Mouse (Mus musculus) fat pad, adult 2 months (tissue): Measurements from ENCODE around the gene Crispld2.
A peak's percentile ranks its signal among the peaks of the same experiment; 100 is the strongest.

Experiments used
- DNase-seq: peaks from one replicate; pipeline ENCODE4 v3.0.0-alpha.2; 2011; ENCODE audit warnings: low read depth, low spot score; ENCODE audit errors: extremely low read depth

Gene Crispld2

DNA sequence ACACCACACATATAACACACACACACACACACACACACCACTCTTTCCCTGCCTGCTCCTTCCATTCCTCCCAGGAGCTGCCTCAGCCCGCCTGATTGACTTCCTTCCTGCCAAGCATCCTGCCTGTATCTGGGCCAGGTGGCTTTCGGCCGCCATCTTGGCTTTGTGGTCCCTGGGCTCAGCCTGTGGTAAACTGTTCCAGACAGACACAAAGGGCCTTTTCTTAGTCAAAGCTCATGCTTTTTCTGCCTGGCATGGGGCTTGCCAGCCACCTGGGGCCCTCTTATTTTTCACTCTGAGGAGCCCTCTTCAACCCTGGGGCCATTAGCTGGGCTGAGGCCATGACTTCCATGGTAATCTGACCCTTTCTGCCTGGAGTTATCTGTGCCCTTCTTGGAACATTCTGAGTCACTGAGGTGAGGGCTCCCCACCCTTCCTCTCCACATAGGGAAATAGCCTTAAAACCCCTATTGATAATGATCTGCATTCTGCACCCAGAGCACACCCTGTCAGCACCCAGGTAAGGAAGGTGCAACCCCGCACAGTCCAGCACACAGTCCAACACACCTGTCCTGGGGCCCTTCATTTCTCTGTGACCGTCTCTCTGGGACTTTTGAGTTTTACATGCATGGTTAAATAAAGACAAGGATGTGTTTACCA is 40.4 kb downstream of the Crispld2 start:
- no peak for DNase-seq

DNA sequence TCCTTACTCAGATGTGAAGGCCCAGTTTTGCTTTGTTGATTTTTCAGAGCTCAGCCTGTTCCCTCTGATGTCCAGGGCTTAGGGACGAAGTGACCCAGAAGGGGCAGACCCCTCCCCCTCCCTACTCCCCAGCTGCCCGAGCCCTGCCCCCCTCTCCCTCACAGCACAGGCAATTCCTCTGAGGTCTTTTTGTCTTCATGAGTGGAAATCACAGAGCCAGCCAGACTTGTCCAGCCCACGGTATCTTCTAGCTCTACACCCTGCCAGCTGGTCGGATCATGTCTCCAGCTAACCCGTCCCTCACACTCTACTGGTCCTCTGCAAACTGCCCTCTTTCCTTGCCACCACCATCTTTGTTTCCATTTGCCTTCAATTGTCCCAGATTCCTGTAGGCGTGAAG is 42.2 kb downstream of the Crispld2 start:
- no peak for DNase-seq

DNA sequence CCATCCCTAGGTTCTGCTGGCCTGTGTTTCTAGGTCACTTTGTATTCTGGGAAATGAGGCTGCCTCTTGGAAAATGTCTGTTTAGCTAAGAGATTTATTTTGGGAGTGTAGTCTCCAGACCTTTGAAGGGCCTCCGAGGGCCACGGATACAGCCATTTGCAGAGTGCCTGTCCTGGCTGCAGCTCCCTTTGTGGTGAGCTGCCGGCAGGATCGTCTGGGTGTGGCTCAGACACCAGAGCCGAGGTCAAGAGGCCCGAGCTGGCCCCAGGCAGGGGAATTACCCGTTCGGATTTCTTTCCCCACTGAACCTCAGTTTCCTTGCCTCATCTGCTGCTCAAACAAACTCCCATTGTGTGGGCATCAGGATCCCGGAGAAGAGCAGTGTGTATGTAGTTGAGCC is 43.9 kb downstream of the Crispld2 start:
- no peak for DNase-seq

DNA sequence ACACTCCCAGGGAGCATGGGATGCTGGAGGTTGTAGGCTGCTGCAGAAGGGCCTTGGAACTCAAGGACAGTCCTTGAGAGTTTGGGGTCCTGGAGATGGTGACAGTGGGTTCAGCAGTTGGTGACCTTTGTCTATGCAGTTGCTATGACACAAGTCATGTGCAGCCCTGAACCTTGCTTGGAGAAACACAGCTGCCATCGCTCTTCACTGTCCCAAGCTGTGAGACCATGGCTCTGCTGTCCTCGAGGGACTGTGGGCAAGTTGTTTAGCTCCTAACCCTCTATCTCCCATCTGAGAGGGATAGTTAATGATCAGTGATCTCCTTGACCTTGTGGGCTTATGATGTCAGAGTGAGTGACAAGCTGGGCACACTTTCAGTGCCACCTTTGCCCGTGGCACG is 44.3 kb downstream of the Crispld2 start:
- no peak for DNase-seq

DNA sequence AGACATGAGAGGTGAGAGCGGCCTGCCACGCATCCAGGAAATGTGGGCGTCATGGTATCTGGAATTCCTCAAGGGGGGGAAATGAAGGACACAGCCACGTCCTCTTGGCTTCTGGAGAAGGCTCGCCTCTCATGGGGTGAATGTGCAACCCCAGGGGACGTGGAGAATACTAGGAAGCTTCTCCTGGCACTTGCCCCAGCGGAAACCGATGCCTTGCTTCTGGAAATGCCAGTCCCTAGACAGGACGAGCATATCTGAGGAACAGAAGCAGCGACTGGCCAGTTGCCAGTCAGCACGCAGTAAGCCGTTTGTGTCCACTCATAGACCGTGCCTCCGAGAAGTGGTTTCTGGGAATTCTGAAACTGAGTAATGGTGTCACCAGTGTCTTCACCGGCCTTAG is 45.0 kb downstream of the Crispld2 start:
- no peak for DNase-seq

DNA sequence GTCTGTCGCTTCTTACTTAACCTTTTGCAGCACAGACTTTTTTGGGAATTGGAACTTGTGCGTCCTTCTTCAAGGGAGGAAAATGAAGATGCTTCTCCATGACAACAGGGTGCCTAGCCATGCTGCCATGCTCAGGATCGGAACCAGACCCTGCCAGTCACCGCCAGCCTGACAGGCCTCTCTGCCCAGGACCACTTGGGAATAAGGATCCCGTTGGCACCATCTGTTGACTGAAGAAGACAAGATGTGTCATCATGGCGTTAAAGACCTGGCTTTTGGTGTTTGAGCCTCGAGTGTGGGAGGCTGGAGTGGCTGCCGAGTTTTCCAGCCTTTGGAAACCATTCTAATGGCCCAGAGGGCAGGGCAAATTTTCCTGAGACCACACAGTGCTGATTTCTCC is 45.4 kb downstream of the Crispld2 start:
- DNase-seq = no peak

DNA sequence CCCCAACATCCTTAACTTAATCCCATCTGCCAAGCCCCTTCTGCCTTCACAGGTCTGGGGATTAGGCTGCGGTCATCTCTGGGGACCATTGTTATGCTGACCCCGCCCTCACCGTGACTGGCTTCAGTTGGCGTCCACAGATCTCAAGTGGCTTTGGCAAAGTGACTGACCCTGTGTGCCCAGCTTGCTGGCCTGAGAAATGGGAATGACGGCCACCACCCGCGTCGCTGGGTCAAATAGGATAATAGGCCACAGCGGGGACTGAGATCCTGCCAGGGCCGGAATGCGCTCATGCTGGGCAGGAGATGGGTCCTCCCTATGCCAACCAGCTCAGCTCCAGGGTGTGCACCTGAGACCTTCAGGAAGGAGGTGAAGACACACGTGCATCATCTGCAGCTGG is 46.5 kb downstream of the Crispld2 start:
- DNase-seq = no peak

DNA sequence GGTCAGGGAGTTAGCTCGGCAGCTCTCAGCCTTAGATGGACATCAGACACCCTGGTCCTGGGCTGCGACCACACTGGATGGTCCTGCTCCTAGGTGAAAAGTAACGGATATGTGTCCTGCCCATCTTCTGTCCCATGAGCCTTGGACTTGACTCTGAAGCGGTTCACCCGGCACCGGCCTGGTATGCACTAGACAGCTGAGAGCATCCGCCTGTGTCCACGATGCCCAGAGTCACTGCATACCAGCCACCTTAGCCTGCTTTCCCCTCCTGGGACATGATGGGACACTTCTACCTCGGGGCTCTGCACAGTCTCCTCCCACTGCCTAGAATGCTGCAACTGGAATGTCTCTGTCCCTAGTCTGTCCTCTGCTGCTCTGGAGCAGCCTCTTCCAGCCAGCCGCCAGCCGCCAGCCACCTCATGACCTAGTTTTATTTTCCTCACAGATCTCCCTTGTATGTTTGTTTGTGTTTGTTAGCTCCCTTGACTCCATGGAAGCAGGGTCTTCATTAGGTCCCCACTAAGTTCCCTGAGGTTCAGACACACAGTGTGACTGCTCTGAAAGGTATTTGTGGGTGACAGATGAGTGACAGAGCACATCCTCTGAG is 47.2 kb downstream of the Crispld2 start:
- DNase-seq = no peak

DNA sequence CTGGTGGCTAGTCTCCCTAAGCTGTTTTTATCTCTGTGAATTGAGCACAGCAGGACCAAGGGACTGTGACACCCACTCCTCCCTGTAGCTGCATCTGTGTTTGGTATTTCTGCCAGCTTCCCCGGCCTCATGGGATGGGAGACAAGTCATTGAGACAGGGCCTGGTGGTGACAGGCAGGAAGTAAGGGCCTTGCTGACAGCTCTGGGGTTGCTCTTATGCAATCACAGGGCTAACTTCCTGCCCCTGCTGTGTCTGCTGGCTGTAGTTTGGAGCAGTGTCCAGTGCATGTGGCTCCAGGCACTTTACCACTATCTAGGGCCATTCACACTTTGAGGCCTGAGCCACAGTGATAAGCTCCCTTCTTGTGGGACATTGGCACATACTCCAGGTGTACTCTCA is 48.6 kb downstream of the Crispld2 start:
- DNase-seq = no peak

DNA sequence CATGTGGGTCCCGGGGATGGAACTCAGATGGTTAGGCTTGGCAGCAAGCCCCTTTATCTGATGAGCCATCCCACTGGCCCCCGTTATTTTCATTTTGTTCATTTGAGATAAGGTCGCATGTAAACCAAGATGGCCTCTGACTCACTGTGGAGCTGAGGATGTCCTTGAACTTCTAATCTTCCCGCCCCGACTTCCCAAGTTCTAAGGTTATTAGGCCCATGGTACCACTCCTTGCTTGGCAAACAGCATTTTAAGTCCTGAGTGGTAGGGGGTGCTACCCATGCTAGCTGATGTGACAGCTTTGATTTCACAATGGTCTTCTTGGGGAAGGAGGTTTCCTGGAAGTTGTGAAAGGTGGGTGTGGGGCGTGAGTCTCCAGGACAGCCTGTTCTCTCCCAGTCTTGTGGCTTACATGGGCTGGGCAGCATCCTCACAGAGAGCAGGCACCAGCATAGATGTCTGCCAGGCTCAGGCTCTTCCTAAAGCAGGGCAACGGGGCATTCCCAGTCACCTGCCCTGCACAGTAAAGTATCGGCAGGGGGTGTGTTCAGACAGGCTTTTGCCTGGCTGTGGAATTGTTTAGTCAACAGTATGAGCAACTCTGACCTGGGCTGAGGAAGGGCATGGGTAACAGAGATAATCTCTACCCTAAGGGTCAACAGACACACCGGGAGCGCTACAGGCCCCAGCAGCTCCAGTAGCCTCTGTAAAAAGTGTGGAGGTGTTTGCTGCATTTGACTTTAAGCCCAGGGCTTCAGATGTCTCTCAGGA is 50.5 kb downstream of the Crispld2 start:
- no peak for DNase-seq

DNA sequence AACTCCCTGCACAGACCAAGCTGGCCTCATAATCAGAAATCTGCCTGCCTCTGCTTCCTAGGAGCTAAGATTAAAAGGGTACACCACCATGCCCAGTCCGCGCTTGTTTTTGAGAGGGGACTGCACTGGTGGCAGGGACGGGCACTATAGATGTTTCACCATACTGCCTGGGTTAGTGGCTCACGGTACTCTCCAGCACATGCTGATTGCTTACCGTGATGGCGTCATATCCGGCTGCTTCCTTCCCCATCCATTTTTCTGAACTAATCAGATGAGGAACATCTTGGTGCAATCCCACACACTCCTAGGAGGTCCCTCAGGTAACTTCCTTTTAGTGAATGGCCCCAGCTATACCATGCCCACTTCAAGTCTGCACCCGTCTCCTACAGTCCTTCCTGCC is 52.7 kb downstream of the Crispld2 start:
- no peak for DNase-seq

DNA sequence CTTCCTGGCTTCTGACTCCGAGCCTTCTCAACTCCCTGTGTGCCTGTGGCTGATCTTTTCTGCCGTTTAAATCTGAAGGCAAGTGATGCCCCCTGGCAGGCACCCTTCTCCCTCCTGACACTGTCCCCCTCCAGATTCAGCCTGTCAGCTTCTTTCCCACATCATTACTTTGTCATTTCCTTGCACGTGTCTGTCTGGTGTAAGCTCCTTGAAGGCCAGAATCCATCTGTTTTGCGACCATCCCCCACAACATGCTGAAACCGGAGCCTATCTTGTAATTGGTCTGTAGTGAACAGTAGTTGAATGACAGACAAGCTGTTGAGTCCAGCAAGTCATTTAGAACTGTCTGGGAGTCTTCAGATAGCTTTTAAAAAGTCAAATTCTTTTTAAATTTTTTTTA is 53.2 kb downstream of the Crispld2 start:
- no peak for DNase-seq

DNA sequence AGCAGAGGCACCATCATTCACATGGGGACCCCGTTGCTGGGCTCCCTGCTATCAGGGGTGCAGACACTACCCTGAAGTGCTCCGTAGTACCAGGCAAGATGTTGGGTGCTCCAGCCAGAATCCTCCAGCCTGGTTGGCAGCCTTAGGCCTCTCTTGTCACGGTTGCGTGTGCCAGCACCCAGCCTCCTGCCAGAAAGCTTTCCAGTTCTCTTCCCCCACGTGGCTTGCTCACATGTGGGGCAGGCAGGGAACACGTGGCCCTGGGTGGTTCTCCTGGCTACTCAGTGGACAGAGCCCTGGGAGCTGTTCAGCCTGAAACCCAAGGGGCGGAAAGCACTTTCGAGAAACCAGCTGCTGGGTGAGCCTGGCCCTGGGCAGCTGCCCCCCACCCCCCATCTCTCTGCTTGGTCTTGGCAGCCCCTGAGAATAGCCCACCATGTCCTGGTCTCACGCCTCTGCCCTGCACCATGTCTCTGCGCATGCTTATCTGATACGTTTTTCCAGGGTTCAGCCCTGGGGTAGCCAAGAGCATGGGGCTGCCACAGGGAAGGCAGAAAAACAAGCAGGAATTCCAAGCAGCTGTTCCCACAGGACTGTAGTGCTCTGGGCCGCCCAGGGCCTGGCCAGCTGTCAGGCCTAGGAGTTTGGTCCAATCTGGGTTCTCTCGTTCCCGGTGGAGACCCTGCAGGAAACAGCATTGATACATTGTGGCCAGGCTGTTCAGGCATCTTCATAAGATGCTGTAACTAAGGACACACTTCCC is 54.2 kb downstream of the Crispld2 start:
- DNase-seq = peak; percentile 56

DNA sequence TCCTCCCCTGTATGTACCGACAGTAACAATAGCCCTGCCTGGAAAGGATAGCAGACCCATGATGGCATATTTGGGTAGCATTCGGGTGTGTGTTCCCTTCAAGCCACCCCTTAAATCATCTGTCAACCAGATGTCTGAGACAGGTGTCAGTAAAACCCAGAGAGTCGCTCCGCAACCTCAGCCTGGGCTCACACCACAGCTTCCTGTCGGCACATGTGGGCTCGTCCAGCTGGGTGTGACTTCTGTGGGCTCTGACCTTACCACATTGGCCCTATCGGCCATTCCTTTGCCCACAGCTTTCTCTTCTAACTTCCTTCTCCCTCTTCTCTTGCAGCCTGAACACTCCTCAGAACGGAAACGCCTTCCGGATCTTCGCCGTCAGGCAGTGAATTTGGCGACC is 57.7 kb downstream of the Crispld2 start:
- no peak for DNase-seq

DNA sequence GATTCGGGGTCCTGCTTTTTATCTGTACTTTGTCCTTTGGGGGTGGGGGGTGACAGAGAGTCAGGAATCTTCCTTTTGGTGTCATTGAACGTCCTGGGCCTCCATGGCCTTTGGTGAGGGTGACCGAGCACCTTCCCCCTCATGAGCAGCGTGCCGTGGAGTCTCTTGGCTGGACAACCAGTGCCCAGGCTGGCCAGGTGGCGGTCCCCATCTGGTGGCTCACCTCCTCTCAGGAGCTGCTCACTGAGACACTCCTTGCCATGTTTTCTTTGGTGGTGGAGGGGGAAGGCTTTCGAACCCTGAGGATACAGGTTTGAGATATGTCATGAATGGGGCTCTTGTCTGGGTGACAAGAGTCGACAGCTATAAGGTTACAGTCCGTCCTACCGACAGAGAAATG is 58.1 kb downstream of the Crispld2 start:
- no peak for DNase-seq

DNA sequence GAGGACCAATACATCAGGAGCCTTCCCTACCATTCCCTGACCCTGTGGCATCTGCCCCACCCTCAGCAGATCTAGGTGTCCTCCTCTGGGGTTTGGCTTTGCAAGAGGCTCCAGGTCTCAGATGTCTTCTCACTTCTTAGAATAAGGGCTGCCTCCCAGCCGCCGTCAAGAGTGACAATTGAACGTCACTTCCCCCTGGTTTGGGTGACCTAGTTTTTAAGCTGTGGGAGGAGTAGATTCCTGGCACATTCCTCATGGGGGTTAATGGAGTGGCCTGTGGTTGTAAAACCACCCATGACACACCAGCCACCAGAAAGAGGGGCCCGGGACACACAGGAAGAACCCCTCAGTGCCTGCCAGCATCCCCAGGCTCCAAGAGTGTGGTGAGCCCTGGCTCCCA is 58.8 kb downstream of the Crispld2 start:
- DNase-seq = no peak

DNA sequence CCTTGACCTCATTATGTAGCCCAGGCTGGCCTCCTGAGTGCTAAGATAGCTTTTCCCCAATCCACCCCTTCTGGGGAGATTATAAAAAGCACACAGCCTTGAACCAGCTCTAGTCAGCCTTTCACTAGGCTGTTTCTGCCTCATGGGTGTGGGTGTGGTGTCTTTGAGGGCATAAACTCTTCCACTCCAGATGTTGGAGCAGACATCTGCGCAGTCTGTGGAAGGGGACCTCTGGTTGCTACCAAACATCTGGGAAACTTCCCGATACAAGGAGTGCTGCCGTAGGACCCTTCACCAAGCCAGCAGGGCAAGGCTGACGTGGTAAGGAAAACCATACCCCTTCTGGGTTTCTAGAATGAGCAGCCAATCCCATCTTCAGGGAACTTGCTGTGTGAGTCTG is 59.7 kb downstream of the Crispld2 start:
- DNase-seq = no peak

DNA sequence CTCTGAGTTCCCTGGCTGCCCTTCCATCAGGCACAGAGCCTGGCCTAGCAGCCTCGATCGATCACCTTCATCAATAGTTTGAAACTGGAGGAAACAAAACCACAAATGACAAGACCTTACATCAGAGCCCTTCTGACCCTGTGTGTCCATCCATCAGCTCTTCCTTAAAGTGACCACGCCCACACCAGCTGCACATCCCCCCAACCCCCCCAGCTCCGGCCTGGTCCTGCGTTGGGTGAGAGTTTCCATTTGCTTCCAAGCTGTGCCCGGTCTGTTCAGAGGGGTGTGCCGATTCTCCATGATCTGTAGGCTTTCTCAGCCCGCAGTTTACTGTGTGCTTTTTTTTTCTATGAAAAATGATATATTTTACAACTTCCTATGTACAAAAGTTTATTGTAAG is 60.1 kb downstream of the Crispld2 start:
- DNase-seq = no peak

DNA sequence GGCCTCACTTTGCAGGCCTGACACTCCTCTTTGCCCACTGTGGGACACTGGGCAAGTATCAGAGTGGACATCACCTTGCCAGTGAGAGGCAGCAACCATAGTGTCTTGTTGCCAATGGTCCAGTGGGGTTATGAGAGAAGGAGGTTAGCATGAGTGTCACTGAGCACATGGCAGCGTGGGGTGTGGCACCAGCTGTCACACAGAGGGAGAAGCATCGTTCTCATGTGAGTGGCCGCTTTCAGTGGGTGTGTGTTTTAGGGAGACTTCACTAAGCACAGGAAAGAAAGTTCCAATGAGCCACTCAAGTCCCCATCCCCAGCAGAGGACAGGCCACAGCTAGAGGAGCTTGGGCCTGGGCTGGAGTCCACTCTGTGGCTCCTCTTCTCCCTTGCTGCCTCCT is 62.6 kb downstream of the Crispld2 start:
- DNase-seq = no peak

DNA sequence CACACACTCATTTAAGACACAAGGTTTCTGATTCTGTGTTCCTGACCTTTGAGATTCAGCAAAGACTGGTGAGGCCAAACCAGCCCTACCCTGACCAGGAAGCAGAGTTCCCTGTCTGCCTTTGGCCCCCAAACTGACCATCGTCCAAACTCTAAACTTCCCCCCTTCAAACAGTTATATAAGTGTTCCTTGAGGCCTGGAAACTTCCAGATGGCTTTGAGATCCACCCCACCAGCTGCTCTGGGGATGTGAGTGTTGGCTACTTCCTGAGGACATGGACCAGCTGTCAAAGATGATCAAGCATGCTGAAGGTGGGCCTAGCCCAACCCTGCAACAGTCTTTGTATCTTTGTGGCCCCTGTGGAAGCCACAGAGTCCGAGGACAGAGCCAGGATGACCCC is 64.8 kb downstream of the Crispld2 start:
- no peak for DNase-seq

DNA sequence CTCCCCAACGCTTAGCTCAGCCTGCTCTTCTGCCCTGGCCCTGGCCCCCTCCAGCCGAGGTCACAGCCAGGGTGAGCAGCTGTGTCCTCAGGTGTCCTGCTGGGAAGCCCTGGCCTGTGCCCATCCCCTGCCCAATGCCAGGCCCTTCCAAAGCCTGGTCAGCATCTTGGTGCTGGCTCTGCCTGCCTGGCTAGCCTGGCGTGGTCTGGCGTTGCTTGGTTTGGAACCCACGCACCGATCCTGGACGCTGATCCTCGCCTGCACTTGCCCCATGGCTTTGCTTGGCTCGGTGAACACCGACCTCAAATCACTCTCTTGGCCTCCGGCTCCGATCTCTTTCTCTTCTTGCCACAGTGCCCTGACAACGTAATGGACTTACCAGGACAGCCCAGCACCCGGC is 70.5 kb downstream of the Crispld2 start:
- DNase-seq = no peak

DNA sequence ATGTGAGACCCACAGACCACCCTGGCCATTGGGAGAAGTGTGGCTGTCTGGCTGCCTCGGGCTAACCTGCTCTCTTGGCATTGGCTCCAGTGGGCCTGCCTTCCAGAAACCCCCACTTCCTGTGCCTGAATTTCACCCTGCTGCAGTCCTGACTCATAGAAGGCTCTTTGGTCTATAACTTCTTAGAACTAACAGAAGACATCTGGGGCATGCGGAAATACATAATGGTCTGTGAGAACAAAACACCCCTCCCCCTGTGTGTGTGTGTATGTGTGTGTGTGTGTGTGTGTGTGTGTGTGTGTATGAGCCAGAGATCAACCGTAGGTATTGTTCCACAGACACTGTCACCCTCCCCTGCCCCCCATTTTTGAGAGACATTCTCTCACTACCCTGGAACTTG is 71.1 kb downstream of the Crispld2 start:
- DNase-seq = no peak
